Mouse (Mus musculus) CH12.LX (cell line): ENCODE results near the gene Immp2l. TPM values are rescaled to one million over a fixed set of nuclear protein-coding genes. Genes with fewer than 3 reads are reported as not detected.

Experiments used
- DNase-seq: peaks from one replicate; pipeline ENCODE4 v3.0.0-alpha.2; 2013; ENCODE audit errors: extremely low read depth
- H3K27ac ChIP-seq: 2 replicates; pipeline ENCODE4 v1.5.1; 2012; ENCODE audit warnings: low read depth, mild to moderate bottlenecking, control low read depth, moderate library complexity; ENCODE audit not compliant: insufficient read depth
- H3K27me3 ChIP-seq: replicated peaks from 2 replicates; pipeline ENCODE3; 2012; ENCODE audit warnings: inconsistent platforms
- H3K36me3 ChIP-seq, 2 experiments: replicated peaks in 1 of 2; 2 replicates each; pipeline versions ENCODE3 to v1.6.1; 2012; ENCODE audit warnings: inconsistent platforms in 1 of 2, low read length in 1 of 2, mild to moderate bottlenecking in 1 of 2, mixed read lengths in 1 of 2, moderate library complexity in 1 of 2; ENCODE audit not compliant: control insufficient read depth in 1 of 2, insufficient read depth in 1 of 2
- H3K4me1 ChIP-seq, 2 experiments: 2 replicates each; pipeline ENCODE4 v1.6.1; 2012; ENCODE audit warnings: inconsistent platforms in 1 of 2, moderate library complexity in 1 of 2; ENCODE audit not compliant: insufficient read depth in 2 of 2, control insufficient read depth in 1 of 2
- H3K4me2 ChIP-seq: 2 replicates; pipeline ENCODE4 v1.6.1; 2012; ENCODE audit warnings: low read depth, mild to moderate bottlenecking, control low read depth; ENCODE audit not compliant: poor library complexity, insufficient read depth, severe bottlenecking
- H3K4me3 ChIP-seq, 3 experiments: fragments of 150-350 bp in 1 of 3; sonication (generic) in 1 of 3; replicated peaks in 1 of 3; 2 replicates each; pipeline versions ENCODE3 to v1.5.1; 2011 to 2012; ENCODE audit warnings: low read depth in 2 of 3, low read length in 2 of 3, mild to moderate bottlenecking in 2 of 3, moderate library complexity in 2 of 3, control low read depth in 1 of 3, improper control_type of control experiment in 1 of 3, inconsistent platforms in 1 of 3, mixed read lengths in 1 of 3; ENCODE audit not compliant: poor library complexity in 1 of 3
- H3K79me2 ChIP-seq: replicated peaks from 2 replicates; pipeline ENCODE4 v1.6.1; 2012; ENCODE audit warnings: mild to moderate bottlenecking, moderate library complexity; ENCODE audit not compliant: control insufficient read depth, poor library complexity, insufficient read depth, severe bottlenecking; ENCODE audit errors: extremely low read depth
- H3K9ac ChIP-seq: 2 replicates; pipeline ENCODE4 v1.6.1; 2012; ENCODE audit warnings: low read depth, mild to moderate bottlenecking, control low read depth, moderate library complexity; ENCODE audit not compliant: insufficient read depth
- H3K9me3 ChIP-seq: replicated peaks from 2 replicates; pipeline ENCODE3; 2012; ENCODE audit warnings: low read length, inconsistent platforms, mixed read lengths
- BHLHE40 ChIP-seq: IDR thresholded peaks from 2 replicates; pipeline ENCODE4 v1.6.1; 2011; ENCODE audit warnings: mild to moderate bottlenecking, low read depth, low read length, improper control_type of control experiment
- CHD2 ChIP-seq: IDR thresholded peaks from 2 replicates; pipeline ENCODE4 v1.6.1; 2011; ENCODE audit warnings: low read length, improper control_type of control experiment
- EP300 ChIP-seq: IDR thresholded peaks from 2 replicates; pipeline ENCODE4 v1.6.1; 2011; ENCODE audit warnings: low read length, improper control_type of control experiment
- IRF4 ChIP-seq: IDR thresholded peaks from 2 replicates; pipeline ENCODE4 v1.6.1; 2014; ENCODE audit warnings: low read depth, mild to moderate bottlenecking, inconsistent platforms, low read length, improper control_type of control experiment
- JUND ChIP-seq: conservative IDR thresholded peaks from 2 replicates; pipeline ENCODE4 v1.6.1; 2011; ENCODE audit warnings: low read depth, low read length, improper control_type of control experiment
- KAT2A ChIP-seq: IDR thresholded peaks from 2 replicates; pipeline ENCODE4 v1.6.1; 2012; ENCODE audit warnings: low read length, improper control_type of control experiment, inconsistent platforms; ENCODE audit not compliant: insufficient replicate concordance
- MAX ChIP-seq: IDR thresholded peaks from 2 replicates; pipeline ENCODE4 v1.6.1; 2011; ENCODE audit warnings: low read length, improper control_type of control experiment
- MAZ ChIP-seq: IDR thresholded peaks from 2 replicates; pipeline ENCODE4 v1.6.1; 2012; ENCODE audit warnings: low read depth, mild to moderate bottlenecking, inconsistent platforms, low read length, improper control_type of control experiment, moderate library complexity
- MEF2A ChIP-seq: IDR thresholded peaks from 2 replicates; pipeline ENCODE4 v1.6.1; 2014; ENCODE audit warnings: low read depth, mild to moderate bottlenecking, inconsistent platforms, low read length, improper control_type of control experiment, borderline replicate concordance
- MXI1 ChIP-seq: IDR thresholded peaks from 2 replicates; pipeline ENCODE4 v1.6.1; 2011; ENCODE audit warnings: mild to moderate bottlenecking, low read depth, low read length, improper control_type of control experiment
- NRF1 ChIP-seq: IDR thresholded peaks from 2 replicates; pipeline ENCODE4 v1.6.1; 2014; ENCODE audit warnings: low read depth, mild to moderate bottlenecking, inconsistent platforms, low read length, improper control_type of control experiment, moderate library complexity
- PAX5 ChIP-seq: IDR thresholded peaks from 2 replicates; pipeline ENCODE4 v1.6.1; 2012; ENCODE audit warnings: low read length, inconsistent platforms, mixed read lengths
- POLR2AphosphoS2 ChIP-seq: IDR thresholded peaks from 2 replicates; pipeline ENCODE4 v1.6.1; 2011; ENCODE audit warnings: low read depth, low read length, improper control_type of control experiment
- RAD21 ChIP-seq: IDR thresholded peaks from 2 replicates; pipeline ENCODE4 v1.6.1; 2011; ENCODE audit warnings: low read depth, mild to moderate bottlenecking, low read length, improper control_type of control experiment, moderate library complexity
- SIN3A ChIP-seq: IDR thresholded peaks from 2 replicates; pipeline ENCODE4 v1.6.1; 2012; ENCODE audit warnings: low read length, improper control_type of control experiment, inconsistent platforms
- SMC3 ChIP-seq: IDR thresholded peaks from 2 replicates; pipeline ENCODE4 v1.6.1; 2011; ENCODE audit warnings: low read depth, low read length, improper control_type of control experiment
- TBP ChIP-seq: conservative IDR thresholded peaks from 2 replicates; pipeline ENCODE4 v1.6.1; 2011; ENCODE audit warnings: low read depth, low read length, improper control_type of control experiment
- TCF12 ChIP-seq: IDR thresholded peaks from 2 replicates; pipeline ENCODE4 v1.6.1; 2014; ENCODE audit warnings: low read depth, mild to moderate bottlenecking, inconsistent platforms, low read length, improper control_type of control experiment
- USF2 ChIP-seq: conservative IDR thresholded peaks from 2 replicates; pipeline ENCODE4 v1.6.1; 2011; ENCODE audit warnings: low read depth, low read length, improper control_type of control experiment
- ZC3H11A ChIP-seq: IDR thresholded peaks from 2 replicates; pipeline ENCODE4 v1.6.1; 2012; ENCODE audit warnings: low read depth, mild to moderate bottlenecking, inconsistent platforms, low read length, improper control_type of control experiment
- dilution Hi-C: fragments of 300-500 bp; cut with MboI; formaldehyde crosslinking; loops from 2 replicates; pipeline ENCODE4 v1.14.3; 2020; ENCODE audit warnings: low sequenced_read_pairs; ENCODE audit not compliant: extremely low pct_unique_long_range_greater_than_20kb, extremely low pct_ligation_motif_present
- in situ Hi-C: fragments of 300-500 bp; cut with MboI; formaldehyde crosslinking; loops from 3 replicates; pipeline ENCODE4 v1.14.3; 2019; ENCODE audit warnings: low sequenced_read_pairs, low pct_ligation_motif_present, low pct_unique_long_range_greater_than_20kb, mixed read lengths
- polyA plus RNA-seq: library from polyadenylated mRNA; unstranded; fragments of >175 nt; gene quantifications from 2 replicates; pipeline ENCODE4 v1.2.1, GENCODE M21; 2012; ENCODE audit warnings: low read depth; ENCODE audit not compliant: insufficient read length
- total RNA-seq, 2 experiments: library from RNA; depleted of rRNA; stranded (reverse); fragments of 300-350 nt in 1 of 2; fragments of >200 nt in 1 of 2; gene quantifications; 2 replicates each; pipeline ENCODE4 v1.2.3; 2012 to 2014

Immp2l gene
- total and polyA plus RNA-seq, 3 experiments: 4.8 to 16.5 (median 9.9) TPM

GRCm38 (mm10) chr12:41112137-41112536 lies 88.2 kb downstream of the Immp2l start:
- H3K27ac ChIP-seq: no peak overlapping the region

GRCm38 (mm10) chr12:41118358-41118757 lies 94.5 kb downstream of the Immp2l start:
- TF ChIP-seq TCF12: no peak
- no peak for TF ChIP-seq MEF2A
- no peak for TF ChIP-seq MAZ
- no peak for TF ChIP-seq KAT2A
- TF ChIP-seq RAD21: no peak
- no peak for TF ChIP-seq PAX5
- no peak for TF ChIP-seq CHD2
- TF ChIP-seq EP300: no peak
- TF ChIP-seq IRF4: no peak
- TF ChIP-seq TBP: no peak
- TF ChIP-seq POLR2AphosphoS2: no peak
- TF ChIP-seq NRF1: no peak
- TF ChIP-seq JUND: no peak
- no peak for TF ChIP-seq ZC3H11A
- TF ChIP-seq MXI1: no peak
- Histone ChIP-seq H3K36me3 (no peaks in the 10 kb centered on the region), H3K4me2 (no peak overlapping the region), H3K4me3 (no peak overlapping the region), H3K9ac (no peak overlapping the region), H3K4me1 (no peaks in the 10 kb centered on the region), H3K79me2 (no peaks in the 10 kb centered on the region), H3K27ac (no peak overlapping the region), H3K9me3 (no peaks in the 10 kb centered on the region), H3K27me3 (no peaks in the 10 kb centered on the region)
- dilution Hi-C loops: no loop called here
- DNase-seq: no peak
- in situ Hi-C loops: loop anchor here (25.0 kb wide), 1 partner anchor 369 kb away; the partner anchor contains the start of gene Lrrn3

More at GRCm38 (mm10) chr12:41112137-41112536, 88.2 kb downstream of the Immp2l start:
- H3K4me2 ChIP-seq: no peak overlapping the region
- dilution Hi-C loops: no loop called here
- TF ChIP-seq BHLHE40: no peak
- no peak for TF ChIP-seq MXI1
- no peak for TF ChIP-seq SMC3
- no peak for TF ChIP-seq MAZ
- TF ChIP-seq USF2: no peak
- TF ChIP-seq SIN3A: no peak
- TF ChIP-seq MAX: no peak
- H3K36me3 ChIP-seq: no peaks in the 10 kb centered on the region
- DNase-seq: no peak
- no peak overlapping the region for H3K4me3 ChIP-seq
- H3K79me2 ChIP-seq: no peaks in the 10 kb centered on the region
- in situ Hi-C loops: loop anchor here (25.0 kb wide), 1 partner anchor 375 kb away; the partner anchor contains the start of gene Lrrn3
- H3K27me3 ChIP-seq: no peaks in the 10 kb centered on the region
- H3K9ac ChIP-seq: no peak overlapping the region
- peaks cover 0 to 6% of the 10 kb centered on the region in 2 experiments; a peak in 1 of 4 replicates for H3K4me1 ChIP-seq
- no peaks in the 10 kb centered on the region for H3K9me3 ChIP-seq
